Mouse (Mus musculus) stomach, embryonic 16.5 days (tissue): ENCODE measurements around the gene Tab1. TPM values are rescaled to one million over a fixed set of nuclear protein-coding genes. Genes with fewer than 3 reads are reported as not detected.
A peak's percentile ranks its signal among the peaks of the same experiment; 100 is the strongest.

Experiments used
- ATAC-seq: fragments of 200-750 bp; cut with Nextera tagmentation; 2 replicates; pipeline ENCODE4 v1.8.0; 2017; ENCODE audit warnings: moderate number of reproducible peaks, moderate TSS enrichment; ENCODE audit not compliant: insufficient read depth, low FRiP score
- H3K27ac ChIP-seq: fragments of 300-500 bp; sonication (generic); 2 replicates; pipeline ENCODE4 v1.5.1; 2014; ENCODE audit warnings: low read length
- H3K27me3 ChIP-seq: fragments of 300-500 bp; sonication (generic); 2 replicates; pipeline ENCODE4 v1.6.1; 2014; ENCODE audit warnings: low read length, control low read depth, mixed read lengths; ENCODE audit not compliant: control insufficient read depth, insufficient read depth
- H3K36me3 ChIP-seq: fragments of 300-500 bp; sonication (generic); 2 replicates; pipeline ENCODE4 v1.6.1; 2014; ENCODE audit warnings: low read length; ENCODE audit not compliant: control insufficient read depth, insufficient read depth
- H3K4me1 ChIP-seq: fragments of 300-500 bp; sonication (generic); 2 replicates; pipeline ENCODE4 v1.6.1; 2014; ENCODE audit warnings: low read length, control low read depth, mixed read lengths; ENCODE audit not compliant: control insufficient read depth, insufficient read depth
- H3K4me2 ChIP-seq: fragments of 300-500 bp; sonication (generic); 2 replicates; pipeline ENCODE4 v1.6.1; 2014; ENCODE audit warnings: low read depth, low read length, mixed read lengths
- H3K4me3 ChIP-seq: fragments of 300-500 bp; sonication (generic); replicated peaks from 2 replicates; pipeline ENCODE4 v1.5.1; 2014; ENCODE audit warnings: mild to moderate bottlenecking, low read length
- H3K9ac ChIP-seq: fragments of 300-500 bp; sonication (generic); 2 replicates; pipeline ENCODE4 v1.6.1; 2014; ENCODE audit warnings: low read length
- H3K9me3 ChIP-seq: fragments of 300-500 bp; sonication (generic); replicated peaks from 2 replicates; pipeline ENCODE4 v1.6.1; 2016; ENCODE audit warnings: low read length, control low read depth; ENCODE audit not compliant: control insufficient read depth
- WGBS: fragments of 180-500 bp; shearing (Covaris S2); extraction: QIAGEN DNeasy Blood & Tissue Kit; methylation state at CpG from one replicate; pipeline ENCODE4 v1.1.7; 2014; 5-methylcytosine and 5-hydroxymethylcytosine counted together
- polyA plus RNA-seq: library from polyadenylated mRNA; unstranded; fragments of >200 nt; fragmentation: Nextera tagmentation; extraction: Ambion mirVana; gene quantifications from 2 replicates; pipeline ENCODE4 v1.2.1, GENCODE M21; 2015

Tab1 gene
- polyA plus RNA-seq, 1 experiment from 2014 or later = 29.3 TPM

GRCm38 (mm10) chr15:80149517-80149916 lies 16.6 kb downstream of the Tab1 start:
- H3K27ac ChIP-seq = no peak overlapping the region
- WGBS = 82% methylated on average over 7 of the region's 7 CpGs
- H3K36me3 ChIP-seq = peaks cover 17% of the 10 kb centered on the region; the same call in 1 of the 2 replicates
- no peaks in the 10 kb centered on the region for H3K9me3 ChIP-seq
- no peak overlapping the region for H3K4me2 ChIP-seq
- 0 out of 2 replicates have a peak, but pooled peaks cover 4% of the 10 kb centered on the region for H3K4me1 ChIP-seq
- H3K4me3 ChIP-seq = no peak overlapping the region
- H3K27me3 ChIP-seq = no peaks in the 10 kb centered on the region
- H3K9ac ChIP-seq = no peak overlapping the region
- no peak for ATAC-seq

DNA sequence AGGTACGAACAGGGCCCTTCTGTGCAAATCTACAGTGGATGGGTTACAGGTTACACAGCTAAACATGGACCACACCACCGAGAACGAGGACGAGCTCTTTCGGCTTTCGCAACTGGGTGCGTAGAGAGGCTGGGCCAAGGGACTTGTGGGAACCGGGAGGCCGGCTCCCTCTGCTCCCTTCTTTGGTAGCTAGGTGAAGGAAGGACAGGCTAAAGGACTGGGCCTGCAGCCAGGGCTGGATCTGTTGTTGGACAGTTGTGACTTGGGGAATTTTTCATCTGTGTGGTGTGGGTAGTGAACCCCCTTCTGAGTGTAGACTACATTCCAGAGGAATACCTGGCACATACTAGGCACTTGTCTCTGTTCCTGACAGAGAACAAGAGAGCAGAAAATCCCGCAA lies 19.7 kb downstream of the Tab1 start:
- H3K27me3 ChIP-seq = no peaks in the 10 kb centered on the region
- peaks cover 19% of the 10 kb centered on the region; the same call in 1 of the 2 replicates for H3K36me3 ChIP-seq
- no peaks in the 10 kb centered on the region for H3K9me3 ChIP-seq
- H3K4me3 ChIP-seq = no peak overlapping the region
- H3K27ac ChIP-seq = peak overlapping the region; percentile 22; the same call in 1 of the 2 replicates
- no peak overlapping the region for H3K9ac ChIP-seq
- peaks cover 3% of the 10 kb centered on the region; the same call in 1 of the 2 replicates for H3K4me1 ChIP-seq
- WGBS = 81% methylated on average over 10 of the region's 10 CpGs
- no peak overlapping the region for H3K4me2 ChIP-seq
- no peak for ATAC-seq

GRCm38 (mm10) chr15:80153757-80154156 lies 20.8 kb downstream of the Tab1 start:
- peaks cover 13% of the 10 kb centered on the region for H3K4me1 ChIP-seq
- no peak overlapping the region for H3K4me2 ChIP-seq
- no peak overlapping the region for H3K4me3 ChIP-seq
- 78% methylated on average over 11 of the region's 11 CpGs for WGBS
- peaks cover 30% of the 10 kb centered on the region; the same call in 1 of the 2 replicates for H3K36me3 ChIP-seq
- no peak for ATAC-seq
- no peaks in the 10 kb centered on the region for H3K9me3 ChIP-seq
- no peaks in the 10 kb centered on the region for H3K27me3 ChIP-seq
- H3K27ac ChIP-seq = no peak overlapping the region
- H3K9ac ChIP-seq = no peak overlapping the region

DNA sequence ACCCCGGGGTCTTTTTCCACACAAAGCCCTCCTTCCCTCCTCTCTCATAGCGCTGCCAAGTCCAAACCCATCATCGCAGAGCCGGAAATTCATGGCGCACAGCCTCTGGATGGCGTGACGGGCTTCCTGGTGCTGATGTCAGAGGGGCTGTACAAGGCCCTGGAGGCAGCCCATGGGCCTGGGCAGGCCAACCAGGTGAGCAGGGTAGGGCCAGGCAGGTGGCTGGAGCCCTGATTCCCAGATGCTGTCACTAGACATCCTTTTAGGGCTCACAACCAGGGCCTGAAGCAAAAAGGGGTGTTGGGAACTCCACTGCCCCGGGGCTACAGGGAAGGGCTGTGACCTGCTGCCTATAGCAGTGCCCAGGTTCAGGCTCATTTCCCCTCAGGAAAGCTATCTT lies 22.8 kb downstream of the Tab1 start:
- no peak overlapping the region for H3K27ac ChIP-seq
- 93% methylated on average over 8 of the region's 8 CpGs for WGBS
- no peak overlapping the region for H3K4me2 ChIP-seq
- H3K27me3 ChIP-seq = no peaks in the 10 kb centered on the region
- no peak overlapping the region for H3K4me3 ChIP-seq
- ATAC-seq = no peak
- no peak overlapping the region for H3K9ac ChIP-seq
- H3K36me3 ChIP-seq = peaks cover 21% of the 10 kb centered on the region; the same call in 1 of the 2 replicates
- peaks cover 27% of the 10 kb centered on the region for H3K4me1 ChIP-seq
- no peaks in the 10 kb centered on the region for H3K9me3 ChIP-seq

- Histone ChIP-seq H3K4me3 (no peak overlapping the region), H3K4me1 (peaks cover 27% of the 10 kb centered on the region), H3K9me3 (no peaks in the 10 kb centered on the region), H3K27me3 (no peaks in the 10 kb centered on the region), H3K9ac (no peak overlapping the region), H3K36me3 (peaks cover 21% of the 10 kb centered on the region; the same call in 1 of the 2 replicates), H3K27ac (peak overlapping the region; percentile 96; the same call in 1 of the 2 replicates), H3K4me2 (no peak overlapping the region)
- no peak for ATAC-seq
- WGBS = 78% methylated on average over 22 of the region's 22 CpGs
These were observed 24.4 kb downstream of the Tab1 start for GRCm38 (mm10) chr15:80157197-80157943.

GRCm38 (mm10) chr15:80158001-80158706 lies 25.2 kb downstream of the Tab1 start:
- Histone ChIP-seq H3K4me1 (peaks cover 27% of the 10 kb centered on the region), H3K9ac (peak overlapping the region; percentile 56; the same call in 1 of the 2 replicates), H3K9me3 (no peaks in the 10 kb centered on the region), H3K27me3 (no peaks in the 10 kb centered on the region), H3K36me3 (peaks cover 20% of the 10 kb centered on the region; the same call in 1 of the 2 replicates), H3K4me2 (no peak overlapping the region), H3K4me3 (no peak overlapping the region), H3K27ac (peak overlapping the region; percentile 96)
- WGBS = 62% methylated on average over 5 of the region's 5 CpGs
- ATAC-seq = no peak

- Histone ChIP-seq H3K4me2 (no peak overlapping the region), H3K4me1 (peaks cover 27% of the 10 kb centered on the region), H3K9ac (peak overlapping the region; percentile 56; the same call in 1 of the 2 replicates), H3K9me3 (no peaks in the 10 kb centered on the region), H3K36me3 (0 out of 2 replicates have a peak, but pooled peaks cover 15% of the 10 kb centered on the region), H3K27ac (peak overlapping the region; percentile 96), H3K4me3 (no peak overlapping the region), H3K27me3 (no peaks in the 10 kb centered on the region)
- 33% methylated on average over 4 of the region's 4 CpGs for WGBS
- ATAC-seq = no peak
These were observed 25.8 kb downstream of the Tab1 start for GRCm38 (mm10) chr15:80158707-80159090.

GRCm38 (mm10) chr15:80159286-80159901 lies 26.5 kb downstream of the Tab1 start:
- Histone ChIP-seq H3K27me3 (no peaks in the 10 kb centered on the region), H3K9me3 (no peaks in the 10 kb centered on the region), H3K9ac (peak overlapping the region; percentile 63), H3K36me3 (0 out of 2 replicates have a peak, but pooled peaks cover 13% of the 10 kb centered on the region), H3K4me1 (peaks cover 27% of the 10 kb centered on the region), H3K4me2 (no peak overlapping the region), H3K27ac (peak overlapping the region; percentile 96), H3K4me3 (no peak overlapping the region)
- peak; percentile 89 for ATAC-seq
- 33% methylated on average over 8 of the region's 8 CpGs for WGBS
